Mouse (Mus musculus): ENCODE results near the gene Lrmda. TPM values are rescaled to one million over a fixed set of nuclear protein-coding genes. Genes with fewer than 3 reads are reported as not detected.

The Lrmda gene
- polyA plus RNA-seq, 1 experiment from 2014 or later: 1.2 TPM

- H3K4me2 ChIP-seq: no peak overlapping the region
- 85% methylated on average over 7 of the region's 7 CpGs for WGBS
These were observed 304.2 kb downstream of the Lrmda start for GRCm38 (mm10) chr14:22323530-22324292.

GRCm38 (mm10) chr14:22326218-22326964 lies 306.9 kb downstream of the Lrmda start:
- Histone ChIP-seq H3K9me3 (no peaks in the 10 kb centered on the region), H3K4me1 (no peaks in the 10 kb centered on the region), H3K4me3 (no peak overlapping the region), H3K27ac (no peak overlapping the region), H3K36me3 (no peaks in the 10 kb centered on the region), H3K27me3 (no peaks in the 10 kb centered on the region), H3K9ac (no peak overlapping the region), H3K4me2 (no peak overlapping the region)
- no peak for ATAC-seq (ENCODE audit: insufficient number of reproducible peaks, insufficient read depth, low FRiP score, low TSS enrichment, low read depth)
- 69% methylated on average over 11 of the region's 11 CpGs for WGBS

More at GRCm38 (mm10) chr14:22323530-22324292, 304.2 kb downstream of the Lrmda start:
- no peak overlapping the region for H3K4me3 ChIP-seq
- no peaks in the 10 kb centered on the region for H3K36me3 ChIP-seq
- H3K9me3 ChIP-seq: no peaks in the 10 kb centered on the region
- H3K27me3 ChIP-seq: no peaks in the 10 kb centered on the region
- no peak for ATAC-seq (ENCODE audit: insufficient number of reproducible peaks, insufficient read depth, low FRiP score, low TSS enrichment, low read depth)
- no peak overlapping the region for H3K9ac ChIP-seq
- H3K27ac ChIP-seq: no peak overlapping the region
- H3K4me1 ChIP-seq: no peaks in the 10 kb centered on the region

GRCm38 (mm10) chr14:22329191-22329590 lies 309.7 kb downstream of the Lrmda start:
- H3K4me2 ChIP-seq: no peak overlapping the region
- no peaks in the 10 kb centered on the region for H3K27me3 ChIP-seq
- no peaks in the 10 kb centered on the region for H3K4me1 ChIP-seq
- no peaks in the 10 kb centered on the region for H3K9me3 ChIP-seq
- no peaks in the 10 kb centered on the region for H3K36me3 ChIP-seq
- ATAC-seq (ENCODE audit: insufficient number of reproducible peaks, insufficient read depth, low FRiP score, low TSS enrichment, low read depth): no peak
- no peak overlapping the region for H3K4me3 ChIP-seq
- 80% methylated on average over 3 of the region's 3 CpGs for WGBS
- no peak overlapping the region for H3K9ac ChIP-seq
- H3K27ac ChIP-seq: no peak overlapping the region

- Histone ChIP-seq H3K36me3 (no peaks in the 10 kb centered on the region), H3K27me3 (no peaks in the 10 kb centered on the region), H3K27ac (no peak overlapping the region), H3K4me1 (no peaks in the 10 kb centered on the region), H3K9me3 (no peaks in the 10 kb centered on the region), H3K4me3 (no peak overlapping the region), H3K4me2 (no peak overlapping the region), H3K9ac (no peak overlapping the region)
- WGBS: 76% methylated on average over 5 of the region's 5 CpGs
- no peak for ATAC-seq (ENCODE audit: insufficient number of reproducible peaks, insufficient read depth, low FRiP score, low TSS enrichment, low read depth)
These were observed 315.7 kb downstream of the Lrmda start for GRCm38 (mm10) chr14:22335101-22335820.

GRCm38 (mm10) chr14:22339176-22339575 lies 319.7 kb downstream of the Lrmda start:
- H3K4me1 ChIP-seq: no peaks in the 10 kb centered on the region
- H3K36me3 ChIP-seq: no peaks in the 10 kb centered on the region
- no peak for ATAC-seq (ENCODE audit: insufficient number of reproducible peaks, insufficient read depth, low FRiP score, low TSS enrichment, low read depth)
- H3K9ac ChIP-seq: no peak overlapping the region
- 88% methylated on average over 6 of the region's 6 CpGs for WGBS
- no peaks in the 10 kb centered on the region for H3K27me3 ChIP-seq
- no peak overlapping the region for H3K4me3 ChIP-seq
- no peak overlapping the region for H3K27ac ChIP-seq
- H3K4me2 ChIP-seq: no peak overlapping the region
- no peaks in the 10 kb centered on the region for H3K9me3 ChIP-seq

- Histone ChIP-seq H3K4me3 (no peak overlapping the region), H3K27ac (no peak overlapping the region), H3K9me3 (no peaks in the 10 kb centered on the region), H3K4me2 (no peak overlapping the region), H3K36me3 (no peaks in the 10 kb centered on the region), H3K9ac (no peak overlapping the region), H3K4me1 (no peaks in the 10 kb centered on the region), H3K27me3 (no peaks in the 10 kb centered on the region)
- ATAC-seq (ENCODE audit: insufficient number of reproducible peaks, insufficient read depth, low FRiP score, low TSS enrichment, low read depth): no peak
- WGBS: 30% methylated on average over 4 of the region's 4 CpGs
These were observed 323.8 kb downstream of the Lrmda start for GRCm38 (mm10) chr14:22343357-22343756.

- Histone ChIP-seq H3K27ac (no peak overlapping the region), H3K4me1 (no peaks in the 10 kb centered on the region), H3K4me3 (no peak overlapping the region), H3K9ac (no peak overlapping the region), H3K27me3 (no peaks in the 10 kb centered on the region), H3K9me3 (no peaks in the 10 kb centered on the region), H3K36me3 (no peaks in the 10 kb centered on the region), H3K4me2 (no peak overlapping the region)
- 59% methylated on average over 8 of the region's 8 CpGs for WGBS
- ATAC-seq (ENCODE audit: insufficient number of reproducible peaks, insufficient read depth, low FRiP score, low TSS enrichment, low read depth): no peak
These were observed 325.7 kb downstream of the Lrmda start for GRCm38 (mm10) chr14:22345248-22345647.

GRCm38 (mm10) chr14:22353626-22354025 lies 334.1 kb downstream of the Lrmda start:
- Histone ChIP-seq H3K9me3 (no peaks in the 10 kb centered on the region), H3K4me2 (no peak overlapping the region), H3K4me3 (no peak overlapping the region), H3K36me3 (no peaks in the 10 kb centered on the region), H3K9ac (no peak overlapping the region), H3K4me1 (peaks cover 20% of the 10 kb centered on the region), H3K27ac (no peak overlapping the region), H3K27me3 (no peaks in the 10 kb centered on the region)
- WGBS: 51% methylated on average over 5 of the region's 5 CpGs
- no peak for ATAC-seq (ENCODE audit: insufficient number of reproducible peaks, insufficient read depth, low FRiP score, low TSS enrichment, low read depth)

GRCm38 (mm10) chr14:22354769-22355574 lies 335.5 kb downstream of the Lrmda start:
- no peak overlapping the region for H3K27ac ChIP-seq
- WGBS: 67% methylated on average over 15 of the region's 15 CpGs
- ATAC-seq (ENCODE audit: insufficient number of reproducible peaks, insufficient read depth, low FRiP score, low TSS enrichment, low read depth): no peak

GRCm38 (mm10) chr14:22357991-22358503 lies 338.5 kb downstream of the Lrmda start:
- Histone ChIP-seq H3K9ac (no peak overlapping the region), H3K27me3 (no peaks in the 10 kb centered on the region), H3K27ac (no peak overlapping the region), H3K4me1 (peaks cover 22% of the 10 kb centered on the region), H3K9me3 (no peaks in the 10 kb centered on the region), H3K36me3 (no peaks in the 10 kb centered on the region), H3K4me3 (no peak overlapping the region), H3K4me2 (no peak overlapping the region)
- ATAC-seq (ENCODE audit: insufficient number of reproducible peaks, insufficient read depth, low FRiP score, low TSS enrichment, low read depth): no peak
- WGBS: 40% methylated on average over 9 of the region's 9 CpGs

More at GRCm38 (mm10) chr14:22354769-22355574, 335.5 kb downstream of the Lrmda start:
- peaks cover 20% of the 10 kb centered on the region for H3K4me1 ChIP-seq
- no peaks in the 10 kb centered on the region for H3K27me3 ChIP-seq
- H3K9me3 ChIP-seq: no peaks in the 10 kb centered on the region
- no peak overlapping the region for H3K9ac ChIP-seq
- H3K4me2 ChIP-seq: no peak overlapping the region
- H3K36me3 ChIP-seq: no peaks in the 10 kb centered on the region
- H3K4me3 ChIP-seq: no peak overlapping the region

All from embryonic facial prominence, embryonic 13.5 days (tissue).